Mouse (Mus musculus) bone marrow macrophage, adult 2 months (primary cell): ENCODE data around the gene Tyms. TPM values are rescaled to one million over a fixed set of nuclear protein-coding genes. Genes with fewer than 3 reads are reported as not detected.
"Not testable (repeated sequence)": the region's sequence is repeated elsewhere in the genome, so short reads cannot be mapped to it uniquely, and the experiment has no call there.

Experiments
- H3K27ac ChIP-seq: 2 replicates; pipeline ENCODE4 v1.5.1; 2012; ENCODE audit warnings: low read depth, low read length; ENCODE audit not compliant: insufficient read depth
- H3K4me1 ChIP-seq: 2 replicates; pipeline ENCODE4 v1.6.1; 2012; ENCODE audit warnings: low read length; ENCODE audit not compliant: control insufficient read depth, insufficient read depth
- H3K4me3 ChIP-seq: 2 replicates; pipeline ENCODE4 v1.5.1; 2012; ENCODE audit warnings: mild to moderate bottlenecking, low read length, moderate library complexity; ENCODE audit not compliant: insufficient read depth
- CTCF ChIP-seq: IDR thresholded peaks from 2 replicates; pipeline ENCODE4 v1.5.1; 2012; ENCODE audit warnings: low read depth, mild to moderate bottlenecking, low read length, moderate library complexity
- POLR2A ChIP-seq: IDR thresholded peaks from 2 replicates; pipeline ENCODE4 v1.6.1; 2012; ENCODE audit warnings: mild to moderate bottlenecking, low read depth, low read length, borderline replicate concordance
- polyA plus RNA-seq: library from polyadenylated mRNA; stranded (reverse); fragments of >200 nt; gene quantifications from 2 replicates; pipeline ENCODE4 v1.2.4, GENCODE M21; 2012; ENCODE audit not compliant: missing spikeins, insufficient read depth, insufficient read length

Gene Tyms
- polyA plus RNA-seq, 1 experiment, result 29.1 TPM

- Histone ChIP-seq H3K4me1 (no peaks in the 10 kb centered on the region), H3K27ac (no peak overlapping the region), H3K4me3 (no peak overlapping the region)
- TF ChIP-seq CTCF (peak; percentile 39; the same call in 1 of the 2 replicates), POLR2A (no peak)
Observed at GRCm38 (mm10) chr5:30104339-30104738, 30.9 kb upstream of the Tyms start.

DNA sequence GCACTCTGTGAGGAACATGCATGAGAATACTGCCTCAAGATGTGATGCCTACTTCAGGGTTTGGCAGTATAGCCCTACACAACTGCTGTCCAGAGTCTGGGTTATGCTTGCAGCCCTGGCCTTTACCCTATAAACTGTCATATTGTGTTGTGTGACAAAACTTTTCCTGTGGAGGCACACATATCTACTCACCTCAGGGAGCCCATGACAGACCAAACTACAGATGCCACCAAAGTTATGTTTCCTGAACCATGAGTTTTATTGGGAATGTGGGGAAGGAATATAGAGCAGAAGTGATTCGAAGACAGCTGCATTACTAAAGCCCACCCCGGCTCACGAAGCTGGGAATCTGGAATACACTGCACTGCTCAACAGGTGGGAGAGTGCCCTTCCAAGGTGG is 29.9 kb upstream of the Tyms start:
- TF ChIP-seq POLR2A (no peak), CTCF (no peak)
- H3K4me3 ChIP-seq, result no peak overlapping the region
- no peaks in the 10 kb centered on the region for H3K4me1 ChIP-seq
- no peak overlapping the region for H3K27ac ChIP-seq

DNA sequence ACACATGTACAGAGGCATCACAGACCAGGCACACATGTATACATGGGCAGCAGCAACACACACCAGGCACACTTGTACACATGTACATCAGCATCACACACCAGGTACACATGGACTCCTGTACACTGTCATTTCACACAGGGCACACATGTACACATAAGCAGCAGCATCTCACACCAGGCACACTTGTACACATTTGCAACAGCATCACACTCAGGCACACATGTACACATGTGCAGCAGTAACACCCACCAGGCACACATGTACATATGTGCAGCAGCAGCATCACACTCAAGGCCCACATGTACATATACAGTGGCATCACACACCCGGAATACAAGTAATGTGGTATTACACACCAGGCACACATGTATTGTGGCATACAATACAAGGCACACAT is 24.8 kb upstream of the Tyms start:
- no peak overlapping the region for H3K27ac ChIP-seq
- H3K4me1 ChIP-seq, result no peaks in the 10 kb centered on the region
- H3K4me3 ChIP-seq, result no peak overlapping the region
- TF ChIP-seq POLR2A (no peak), CTCF (no peak)

- no peak overlapping the region for H3K4me3 ChIP-seq
- TF ChIP-seq POLR2A (no peak), CTCF (no peak)
- H3K27ac ChIP-seq, result no peak overlapping the region
- H3K4me1 ChIP-seq, result no peaks in the 10 kb centered on the region
Observed at GRCm38 (mm10) chr5:30095731-30096130, 22.3 kb upstream of the Tyms start.

- Histone ChIP-seq H3K4me3 (no peak overlapping the region), H3K27ac (no peak overlapping the region), H3K4me1 (no peaks in the 10 kb centered on the region)
- no peak for TF ChIP-seq POLR2A
- TF ChIP-seq CTCF, result no peak
Observed at GRCm38 (mm10) chr5:30094399-30094798, 21.0 kb upstream of the Tyms start.

GRCm38 (mm10) chr5:30092701-30093100 is 19.3 kb upstream of the Tyms start:
- no peak overlapping the region for H3K4me3 ChIP-seq
- no peak for TF ChIP-seq CTCF
- no peak for TF ChIP-seq POLR2A
- H3K4me1 ChIP-seq, result no peaks in the 10 kb centered on the region
- no peak overlapping the region for H3K27ac ChIP-seq

DNA sequence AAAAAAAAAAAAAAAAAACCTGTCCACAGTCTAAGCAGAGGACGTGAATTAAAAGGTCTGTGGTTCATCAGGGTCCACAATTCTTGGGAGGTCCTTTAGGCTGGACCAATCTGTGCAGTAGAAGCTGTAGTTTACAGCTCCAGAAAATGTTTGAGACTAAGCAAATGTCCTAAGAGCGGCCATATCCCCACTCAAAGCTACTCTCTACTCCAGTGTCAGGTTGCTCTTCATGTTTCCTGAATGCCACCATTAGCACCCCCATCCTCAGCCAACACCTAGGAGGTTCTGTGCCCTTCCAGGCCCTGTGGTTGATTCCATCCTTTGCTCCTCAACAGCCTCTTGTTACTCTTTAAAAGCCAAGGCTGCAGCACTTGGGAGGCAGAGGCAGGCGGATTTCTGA is 1.0 kb downstream of the Tyms start:
- Histone ChIP-seq H3K4me1 (no peaks in the 10 kb centered on the region), H3K27ac (no peak overlapping the region), H3K4me3 (peak overlapping the region; percentile 80)
- TF ChIP-seq POLR2A (no peak), CTCF (no peak)

- H3K4me3 ChIP-seq, result no peak overlapping the region
- H3K27ac ChIP-seq, result no peak overlapping the region
- no peaks in the 10 kb centered on the region for H3K4me1 ChIP-seq
- no peak for TF ChIP-seq CTCF
Observed at GRCm38 (mm10) chr5:30071677-30072076, 1.7 kb downstream of the Tyms start.

DNA sequence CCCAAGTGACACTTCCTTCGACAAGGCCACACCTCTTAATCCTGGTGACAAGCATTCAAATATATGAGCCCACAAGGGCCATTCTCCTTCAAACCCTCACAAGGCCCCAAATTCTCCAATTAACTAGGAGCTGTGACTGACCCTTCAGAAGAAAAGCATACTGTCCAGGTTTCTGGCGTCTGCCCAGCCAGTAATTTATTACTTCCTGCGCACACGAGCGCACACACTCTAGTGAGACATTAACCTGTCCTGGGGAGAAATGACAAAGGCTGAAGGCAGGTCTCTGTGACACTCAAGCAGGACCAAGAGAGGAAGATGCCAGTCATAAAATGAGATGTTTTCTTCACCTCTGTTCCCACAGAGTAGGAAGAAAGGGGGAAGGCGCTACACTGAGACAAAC is 5.7 kb downstream of the Tyms start:
- H3K4me3 ChIP-seq, result no peak overlapping the region
- H3K27ac ChIP-seq, result no peak overlapping the region
- TF ChIP-seq CTCF (no peak), POLR2A (no peak)
- no peaks in the 10 kb centered on the region for H3K4me1 ChIP-seq

- H3K4me1 ChIP-seq, H3K4me3 ChIP-seq: not testable (repeated sequence)
Observed at GRCm38 (mm10) chr5:30059607-30060006, 13.8 kb downstream of the Tyms start.

GRCm38 (mm10) chr5:30058216-30058731 is 15.1 kb downstream of the Tyms start:
- TF ChIP-seq POLR2A (no peak), CTCF (no peak)
- H3K4me3 ChIP-seq, result no peak overlapping the region
- no peak overlapping the region for H3K27ac ChIP-seq
- no peaks in the 10 kb centered on the region for H3K4me1 ChIP-seq

More at GRCm38 (mm10) chr5:30059607-30060006, 13.8 kb downstream of the Tyms start:
- H3K27ac ChIP-seq, result not testable (repeated sequence)

GRCm38 (mm10) chr5:30039841-30040240 is 33.6 kb downstream of the Tyms start:
- H3K4me1 ChIP-seq, result peaks cover 12% of the 10 kb centered on the region
- not testable (repeated sequence) for H3K4me3 ChIP-seq, H3K27ac ChIP-seq

GRCm38 (mm10) chr5:30039324-30039723 is 34.1 kb downstream of the Tyms start:
- H3K27ac ChIP-seq, H3K4me3 ChIP-seq: not testable (repeated sequence)
- H3K4me1 ChIP-seq, result peaks cover 12% of the 10 kb centered on the region

- H3K27ac ChIP-seq, H3K4me3 ChIP-seq: not testable (repeated sequence)
- H3K4me1 ChIP-seq, result peaks cover 12% of the 10 kb centered on the region
Observed at GRCm38 (mm10) chr5:30037111-30037510, 36.3 kb downstream of the Tyms start.

DNA sequence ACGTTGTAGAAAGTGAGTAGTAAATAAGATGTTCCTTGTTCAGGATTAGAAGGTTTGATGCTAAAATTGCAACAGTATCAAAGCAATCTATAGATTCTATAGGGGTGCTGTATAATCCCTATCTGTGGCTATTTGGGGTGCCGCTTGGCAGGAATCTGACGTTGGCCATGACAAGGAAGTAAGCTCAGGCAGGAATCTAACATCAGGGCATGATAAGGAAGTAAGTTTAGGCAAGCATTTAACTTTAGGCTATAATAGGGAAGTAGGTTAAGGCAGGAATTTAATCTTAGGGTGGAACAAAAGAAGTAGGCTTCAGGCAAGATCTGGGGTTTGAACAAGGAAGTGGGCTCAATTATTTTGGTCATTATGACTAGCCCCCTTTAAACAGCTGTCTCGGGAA is 37.6 kb downstream of the Tyms start:
- Histone ChIP-seq H3K4me1 (peaks cover 12% of the 10 kb centered on the region), H3K27ac (peak overlapping the region; percentile 85)
- not testable (repeated sequence) for H3K4me3 ChIP-seq
